Mouse (Mus musculus) bone marrow, adult 2 months (tissue): Measurements from ENCODE around the gene Rnf26. TPM values are rescaled to one million over a fixed set of nuclear protein-coding genes. Genes with fewer than 3 reads are reported as not detected.

Experiments used
- H3K27ac ChIP-seq: fragments of 200-500 bp; 2 replicates; pipeline ENCODE4 v1.5.1; 2012; ENCODE audit warnings: low read depth, mild to moderate bottlenecking, control low read depth, inconsistent platforms, low read length; ENCODE audit not compliant: control insufficient read depth, poor library complexity, insufficient read depth
- H3K4me1 ChIP-seq: fragments of 200-500 bp; 2 replicates; pipeline ENCODE4 v1.6.1; 2011; ENCODE audit warnings: low read length; ENCODE audit not compliant: control insufficient read depth, insufficient read depth
- H3K4me3 ChIP-seq: fragments of 200-500 bp; replicated peaks from 2 replicates; pipeline ENCODE3; 2011; ENCODE audit warnings: mild to moderate bottlenecking, low read depth, low read length, control low read depth; ENCODE audit not compliant: control insufficient read depth
- CTCF ChIP-seq: fragments of 200-500 bp; IDR thresholded peaks from 2 replicates; pipeline ENCODE4 v1.5.1; 2011; ENCODE audit warnings: low read length, control low read depth; ENCODE audit not compliant: control insufficient read depth, insufficient read depth
- POLR2A ChIP-seq: fragments of 200-500 bp; IDR thresholded peaks from 2 replicates; pipeline ENCODE4 v1.6.1; 2011; ENCODE audit warnings: low read depth, mild to moderate bottlenecking, control low read depth, low read length, borderline replicate concordance; ENCODE audit not compliant: control insufficient read depth
- WGBS: fragments of 180-500 bp; shearing (Covaris S2); methylation state at CpG from one replicate; pipeline ENCODE4 v1.1.7; 2018; 5-methylcytosine and 5-hydroxymethylcytosine counted together
- polyA plus RNA-seq: library from polyadenylated mRNA; stranded (reverse); fragments of >200 nt; gene quantifications from 2 replicates; pipeline ENCODE4 v1.2.4, GENCODE M21; 2011; ENCODE audit warnings: low replicate concordance; ENCODE audit not compliant: missing spikeins, insufficient read depth, insufficient read length

The Rnf26 gene
- polyA plus RNA-seq, 1 experiment: 28.8 TPM

GRCm38 (mm10) chr9:44045884-44046272 lies 67.4 kb downstream of the Rnf26 start:
- peaks cover 3% of the 10 kb centered on the region for H3K4me1 ChIP-seq
- 86% methylated on average over 5 of the region's 5 CpGs for WGBS
- no peak overlapping the region for H3K27ac ChIP-seq
- no peak overlapping the region for H3K4me3 ChIP-seq
- no peak for TF ChIP-seq POLR2A
- TF ChIP-seq CTCF: no peak

Other genes with a start within 250 kb of the Rnf26 start
- 12.0 and 36.1 TPM in 2 replicates for gene Thy1, start 70.1 kb downstream of the Rnf26 start, polyA plus RNA-seq
- 1.2 and 2.6 TPM in 2 replicates for gene Usp2, start 46.5 kb downstream of the Rnf26 start, polyA plus RNA-seq
- gene Mfrp, start 11.8 kb downstream of the Rnf26 start, polyA plus RNA-seq: 0.95 TPM in 1 of 2 replicates, not detected in the other
- gene C1qtnf5, start 6.3 kb downstream of the Rnf26 start, polyA plus RNA-seq: 3.3 TPM in 1 of 2 replicates, not detected in the other
- not detected in 2 replicates for gene Gm49380, start within 50 bp of the Rnf26 start, polyA plus RNA-seq
- gene Mcam, start 21.0 kb upstream of the Rnf26 start, polyA plus RNA-seq: 3.5 and 6.3 TPM in 2 replicates
- 24.3 and 50.5 TPM in 2 replicates for gene Cbl, start 120.5 kb upstream of the Rnf26 start, polyA plus RNA-seq
- 1.4 TPM in 1 of 2 replicates, not detected in the other for gene Ccdc153, start 127.2 kb upstream of the Rnf26 start, polyA plus RNA-seq
- 2.7 and 7.3 TPM in 2 replicates for gene Pdzd3, start 138.0 kb upstream of the Rnf26 start, polyA plus RNA-seq
- 11.6 and 25.0 TPM in 2 replicates for gene Nlrx1, start 155.1 kb upstream of the Rnf26 start, polyA plus RNA-seq
- 45.0 and 74.1 TPM in 2 replicates for gene Abcg4, start 175.1 kb upstream of the Rnf26 start, polyA plus RNA-seq
- 9.1 and 21.6 TPM in 2 replicates for gene Hinfp, start 192.2 kb upstream of the Rnf26 start, polyA plus RNA-seq
- 14.6 and 17.5 TPM in 2 replicates for gene C2cd2l, start 206.8 kb upstream of the Rnf26 start, polyA plus RNA-seq
- 11.2 and 30.7 TPM in 2 replicates for gene Dpagt1, start 212.5 kb upstream of the Rnf26 start, polyA plus RNA-seq
- 184 and 201 TPM in 2 replicates for gene H2afx, start 221.2 kb upstream of the Rnf26 start, polyA plus RNA-seq
- gene Hmbs, start 230.7 kb upstream of the Rnf26 start, polyA plus RNA-seq: 824 and 950 TPM in 2 replicates
- 17.2 and 29.6 TPM in 2 replicates for gene Vps11, start 248.2 kb upstream of the Rnf26 start, polyA plus RNA-seq